Mouse (Mus musculus) R1 (cell line): ENCODE measurements around the gene Rras2.

ENCODE experiments used
- DNase-seq: peaks from one replicate; pipeline ENCODE4 v3.0.0-alpha.2; 2018; ENCODE audit warnings: low read depth, low spot score

Gene Rras2

DNA sequence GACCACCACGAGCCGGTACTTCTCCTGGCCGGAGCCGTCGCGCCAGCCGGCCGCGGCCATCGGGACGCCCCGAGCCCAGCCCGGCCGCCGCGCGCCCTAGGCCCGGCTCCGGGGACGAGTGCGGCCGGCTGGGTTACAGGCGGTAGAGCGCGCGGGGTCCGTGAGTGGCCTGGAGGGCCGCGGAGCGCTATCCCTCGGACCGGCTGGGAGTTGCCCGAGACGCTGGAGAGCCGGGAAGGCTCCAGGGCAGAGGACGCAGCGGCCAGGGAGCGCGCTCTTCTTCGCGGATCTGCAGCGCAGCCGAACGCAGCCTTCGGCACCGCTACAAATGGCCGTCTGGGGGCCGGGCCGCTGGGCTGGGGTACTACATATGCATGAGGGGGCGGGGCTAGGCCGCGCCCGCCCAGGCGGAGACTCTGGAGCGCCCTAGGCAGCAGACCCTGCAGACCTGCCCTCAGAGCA lies at the start of gene Rras2:
Gene Rras2 (minus strand): TSS at position 338 of the 462 bp plus-strand sequence.
- DNase-seq = peak; percentile 91

DNA sequence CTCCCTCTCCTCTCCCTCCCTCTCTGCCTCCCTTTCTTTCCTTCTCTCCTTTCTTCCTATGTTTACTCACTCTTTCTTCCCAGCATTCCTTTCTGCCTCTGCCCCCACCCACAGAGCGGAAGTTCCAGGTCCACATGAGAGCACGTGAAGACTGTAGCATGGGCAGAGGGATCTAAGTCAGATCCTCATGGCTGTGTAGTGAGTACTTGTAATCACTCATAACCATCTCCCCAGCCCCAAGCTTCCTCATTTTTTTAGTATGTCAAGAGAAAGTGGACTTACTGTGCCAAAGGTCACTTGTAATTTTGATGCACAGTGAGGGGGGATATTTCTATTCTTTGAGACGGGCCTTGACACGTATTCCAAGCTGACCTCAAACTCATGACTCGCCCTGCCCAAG lies 45.4 kb upstream of the Rras2 start:
- DNase-seq = no peak

- DNase-seq = no peak
Measured at GRCm38 (mm10) chr7:114161101-114161500, 43.5 kb upstream of the Rras2 start.

GRCm38 (mm10) chr7:114157716-114158278 lies 40.2 kb upstream of the Rras2 start:
- DNase-seq = no peak

DNA sequence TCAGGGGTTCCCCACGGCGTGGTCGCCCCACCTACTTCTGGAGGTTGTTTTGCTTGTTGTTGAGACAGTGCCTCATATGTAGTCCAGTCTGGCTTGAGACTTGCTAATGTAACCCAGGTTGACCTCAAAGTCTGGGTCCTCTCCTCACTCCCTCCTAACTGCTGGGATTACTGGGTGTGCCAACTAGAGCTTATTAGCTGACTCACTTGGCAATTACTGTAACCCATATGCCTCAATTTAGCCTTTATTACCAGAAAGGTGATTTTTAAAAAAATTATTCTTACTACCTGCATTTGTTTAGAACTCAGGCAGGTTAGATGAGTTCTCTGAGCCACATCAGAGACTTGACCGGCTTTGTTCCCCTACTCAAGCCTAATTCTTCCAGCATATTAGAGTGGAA lies 38.8 kb upstream of the Rras2 start:
- no peak for DNase-seq

DNA sequence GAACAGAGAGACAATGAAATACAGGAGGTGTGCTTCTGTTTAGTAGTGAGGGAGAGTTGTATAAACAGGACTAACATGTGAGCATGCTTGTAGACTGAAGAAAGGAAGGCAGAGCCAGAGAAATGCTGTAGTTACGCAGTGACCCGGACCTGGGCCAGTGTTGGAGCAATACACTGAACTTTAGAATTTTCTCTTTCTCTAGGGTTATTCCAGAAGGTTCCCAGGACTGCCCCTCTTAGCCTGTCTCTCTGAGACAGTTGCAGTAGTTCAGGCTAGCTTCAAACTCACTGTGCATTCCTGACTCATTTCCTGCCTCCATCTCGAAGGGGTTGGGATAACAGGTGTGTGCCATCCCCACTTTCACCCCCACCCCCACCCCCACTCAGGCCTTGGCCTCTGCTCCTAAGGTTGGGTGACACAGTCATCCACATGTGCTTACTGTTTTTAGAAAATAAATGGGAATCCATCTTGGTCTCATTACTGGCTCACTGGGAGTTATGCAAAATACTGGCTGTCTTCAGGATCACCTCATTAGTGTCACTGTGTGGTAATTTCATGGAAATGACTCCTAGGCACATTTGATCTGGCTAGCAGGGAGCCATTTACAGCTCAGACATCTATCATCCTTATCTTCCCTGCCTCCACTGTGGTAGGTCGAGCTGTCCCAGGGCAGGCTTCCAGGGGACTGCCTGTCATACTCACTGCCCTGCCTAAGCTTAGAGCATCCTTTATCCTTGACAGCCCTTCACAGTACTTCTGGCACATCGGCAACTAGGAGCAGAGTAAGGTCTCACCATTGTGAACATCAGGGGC lies 37.7 kb upstream of the Rras2 start:
- DNase-seq = no peak

DNA sequence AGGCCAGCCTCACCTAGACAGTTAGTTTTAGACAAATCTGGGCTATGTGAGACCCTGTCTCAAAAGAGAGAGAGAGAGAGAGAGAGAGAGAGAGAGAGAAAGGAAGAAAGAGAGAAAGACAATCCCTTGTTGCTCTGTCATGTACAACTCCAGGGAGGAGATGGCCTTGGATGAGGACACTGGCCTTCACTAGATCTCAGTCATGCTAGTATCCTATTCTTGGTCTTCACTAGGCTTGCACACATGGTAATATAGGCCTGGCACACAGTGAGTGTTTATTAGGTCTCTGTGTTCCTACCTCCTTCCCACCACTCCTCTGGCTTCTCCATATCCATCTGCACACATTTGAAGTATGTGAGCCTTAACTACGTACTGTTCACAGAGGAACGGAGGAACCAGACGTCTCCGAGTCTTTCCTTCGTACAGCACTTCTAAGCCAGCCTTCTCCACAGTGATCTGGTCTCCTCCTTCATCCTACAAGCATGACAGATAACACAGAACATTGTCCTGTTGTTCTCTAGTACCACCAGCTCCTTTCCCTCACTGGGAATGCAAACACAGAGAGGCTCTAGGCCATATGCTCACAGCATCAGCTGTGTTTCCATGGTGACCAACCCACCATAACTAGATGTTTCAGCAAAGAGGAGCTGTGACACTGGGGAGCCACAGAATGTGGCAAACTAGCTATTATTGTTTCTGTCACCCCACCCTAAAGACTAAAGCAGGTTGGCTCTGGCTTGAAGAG lies 33.6 kb upstream of the Rras2 start:
- peak; percentile 28 for DNase-seq

DNA sequence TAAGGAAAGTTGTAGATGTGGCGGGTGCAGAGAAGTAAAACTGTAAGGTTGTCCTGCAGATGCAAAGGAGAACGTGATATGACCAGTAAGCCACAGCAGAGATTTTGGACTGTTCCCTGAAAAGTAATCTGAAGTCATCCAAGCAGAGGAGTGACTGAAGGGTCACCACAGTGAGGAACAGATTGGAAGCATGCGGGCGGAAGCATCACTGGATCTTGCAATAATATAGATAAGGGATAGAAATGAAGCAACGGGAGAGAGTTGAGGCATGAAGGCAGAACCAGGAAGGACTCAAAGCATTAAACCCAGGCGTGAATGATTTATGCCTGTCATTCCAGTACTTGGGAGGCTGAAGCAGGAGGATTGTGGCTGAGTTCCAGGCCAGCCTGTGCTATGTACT lies 32.0 kb upstream of the Rras2 start:
- DNase-seq = no peak

- no peak for DNase-seq
Measured at GRCm38 (mm10) chr7:114149135-114149534, 31.6 kb upstream of the Rras2 start.

DNA sequence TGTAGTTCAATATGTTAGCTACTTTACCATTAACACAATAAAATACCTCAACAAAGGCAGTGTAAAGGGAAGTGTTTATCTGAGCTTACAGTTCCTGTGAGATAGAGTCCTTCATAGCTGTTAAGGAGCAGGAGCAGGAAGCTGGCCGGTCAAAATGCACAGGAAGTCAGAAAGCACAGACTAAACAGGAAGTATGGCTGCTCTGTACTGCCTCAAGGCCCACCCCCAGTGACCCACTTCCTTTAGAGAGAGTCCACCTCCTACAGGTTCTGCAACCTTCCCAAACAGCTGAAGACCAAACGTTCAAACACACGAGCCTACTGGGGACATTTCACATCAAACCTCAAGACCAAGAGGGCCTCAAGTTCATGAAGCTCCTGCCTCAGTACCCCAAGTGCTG lies 28.3 kb upstream of the Rras2 start:
- no peak for DNase-seq

DNA sequence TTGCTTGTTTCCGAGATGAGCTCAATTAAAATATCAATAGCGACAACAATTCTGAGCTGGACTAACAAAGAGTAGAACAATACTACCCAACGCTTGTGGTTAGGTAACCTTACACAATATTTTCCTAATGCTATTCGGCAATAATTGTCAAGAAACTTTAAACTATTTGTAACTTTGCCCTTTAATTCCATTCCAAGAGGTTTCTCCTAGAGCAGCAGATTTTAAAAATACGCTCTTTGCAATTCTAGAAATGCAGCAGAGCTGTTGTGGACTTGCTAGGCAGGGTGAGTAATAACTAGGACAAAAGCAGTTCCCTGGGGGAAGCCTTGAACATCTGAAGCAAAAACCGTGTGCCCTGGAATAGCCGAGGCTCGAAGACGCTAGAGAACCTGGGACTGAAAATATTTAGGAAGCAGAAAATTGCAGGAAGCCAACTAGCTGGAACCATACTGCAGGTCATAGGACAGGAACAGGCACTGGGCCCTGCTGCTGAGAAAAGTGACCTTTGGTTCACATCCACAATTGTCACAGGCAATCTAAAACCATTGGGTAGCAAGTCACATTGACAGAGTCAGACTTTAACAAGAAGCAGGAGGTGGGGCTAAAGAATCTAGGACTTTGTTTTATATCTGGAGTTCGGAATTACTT lies 24.7 kb upstream of the Rras2 start:
- DNase-seq = no peak

GRCm38 (mm10) chr7:114140026-114140425 lies 22.4 kb upstream of the Rras2 start:
- DNase-seq = no peak

DNA sequence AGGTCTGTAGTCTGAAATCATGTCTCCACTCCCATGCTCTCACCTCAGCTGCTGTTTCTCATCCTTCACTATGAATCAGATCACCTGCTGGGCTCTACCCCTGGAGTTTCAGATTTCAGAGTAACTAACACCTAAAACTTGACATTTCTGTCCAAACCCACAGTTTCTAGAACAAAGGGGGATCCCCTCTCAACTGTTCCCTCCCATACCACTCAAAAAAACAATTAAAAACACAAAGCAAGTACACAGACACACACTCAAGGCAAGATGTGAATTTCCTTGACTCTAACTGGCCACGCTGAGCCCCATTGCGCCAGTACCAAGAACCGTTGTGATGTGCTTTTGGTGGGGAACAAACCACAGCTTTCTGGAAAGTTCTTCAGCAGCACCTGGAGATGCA lies 21.8 kb upstream of the Rras2 start:
- no peak for DNase-seq

DNA sequence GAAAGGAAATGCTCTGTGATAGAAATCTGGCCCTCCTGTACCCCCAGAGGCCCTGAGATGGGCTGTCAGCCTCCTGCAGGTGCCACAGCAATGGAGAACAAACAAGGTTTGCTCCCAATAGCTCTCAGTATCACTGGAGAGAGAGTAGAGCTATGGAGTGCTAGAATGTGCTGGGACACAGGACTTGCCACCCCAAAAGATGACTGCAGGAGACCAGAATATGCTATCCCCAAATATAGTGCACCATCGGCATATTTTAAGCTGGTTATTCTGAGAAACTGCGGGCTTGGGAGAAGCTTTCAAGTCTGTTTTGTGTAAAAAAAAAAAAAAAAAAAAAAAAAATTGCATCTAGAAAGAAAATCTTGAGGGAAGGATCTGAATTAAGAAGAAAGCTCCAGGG lies 20.7 kb upstream of the Rras2 start:
- no peak for DNase-seq

DNA sequence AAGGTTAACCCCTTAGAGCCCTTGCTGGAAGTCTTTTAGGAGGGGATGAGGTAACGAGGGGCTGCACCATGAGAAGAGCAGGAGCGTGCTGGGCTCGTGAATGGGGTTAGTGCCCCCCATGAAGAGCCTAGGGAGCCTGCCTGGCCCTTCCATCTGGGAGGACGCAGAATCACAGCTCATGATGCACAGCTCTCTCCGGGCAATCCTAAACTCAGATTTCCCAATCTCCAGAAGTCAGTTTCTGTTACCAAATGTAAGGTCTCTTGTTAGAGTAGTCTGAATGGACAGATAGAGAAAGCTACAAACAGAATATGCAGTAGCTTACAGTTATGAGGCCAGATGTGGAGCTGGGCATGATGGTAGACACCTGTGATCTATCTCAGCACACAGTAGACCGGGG lies 17.6 kb upstream of the Rras2 start:
- DNase-seq = no peak

- DNase-seq = peak; percentile 69
Measured at GRCm38 (mm10) chr7:114133957-114134356, 16.4 kb upstream of the Rras2 start.

DNA sequence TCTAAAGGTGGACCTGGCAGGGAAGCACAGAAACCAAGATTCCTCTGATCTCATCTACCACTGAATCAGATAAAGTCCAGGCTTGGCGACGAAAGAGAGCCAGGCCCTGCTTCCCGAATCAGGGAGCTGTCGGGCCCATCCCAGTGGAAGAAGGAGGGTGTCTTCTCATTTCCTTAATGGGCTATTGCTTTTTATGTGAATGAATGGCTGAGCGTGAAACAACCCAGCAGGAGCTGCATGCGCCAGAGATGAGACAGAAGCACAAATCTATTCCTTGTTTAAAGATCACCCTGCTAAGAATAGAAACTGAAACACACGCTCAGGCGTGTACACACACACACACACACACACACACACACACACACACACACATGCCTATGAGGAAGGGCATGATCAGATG lies 14.7 kb upstream of the Rras2 start:
- no peak for DNase-seq

DNA sequence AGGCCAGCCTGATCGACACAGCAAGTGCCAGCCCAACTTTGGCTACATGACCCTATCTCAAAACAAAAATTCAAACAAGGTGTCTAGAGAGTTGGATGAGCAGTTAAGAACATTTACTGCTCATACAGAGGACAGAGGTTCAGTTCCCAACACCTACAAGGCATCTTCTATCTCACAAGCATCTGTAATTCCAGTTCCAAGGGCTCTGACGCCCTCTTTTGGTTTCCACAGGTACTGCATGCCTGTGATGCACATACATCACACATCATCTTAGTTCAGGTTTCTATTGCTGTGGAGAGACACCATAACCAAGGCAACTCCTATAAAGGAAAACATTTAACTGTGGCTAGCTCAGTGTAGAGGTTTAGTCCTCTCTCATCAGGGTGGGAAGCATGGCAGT lies 11.7 kb upstream of the Rras2 start:
- peak; percentile 69 for DNase-seq

- no peak for DNase-seq
Measured at GRCm38 (mm10) chr7:114118180-114118579, 599 bp upstream of the Rras2 start.

DNA sequence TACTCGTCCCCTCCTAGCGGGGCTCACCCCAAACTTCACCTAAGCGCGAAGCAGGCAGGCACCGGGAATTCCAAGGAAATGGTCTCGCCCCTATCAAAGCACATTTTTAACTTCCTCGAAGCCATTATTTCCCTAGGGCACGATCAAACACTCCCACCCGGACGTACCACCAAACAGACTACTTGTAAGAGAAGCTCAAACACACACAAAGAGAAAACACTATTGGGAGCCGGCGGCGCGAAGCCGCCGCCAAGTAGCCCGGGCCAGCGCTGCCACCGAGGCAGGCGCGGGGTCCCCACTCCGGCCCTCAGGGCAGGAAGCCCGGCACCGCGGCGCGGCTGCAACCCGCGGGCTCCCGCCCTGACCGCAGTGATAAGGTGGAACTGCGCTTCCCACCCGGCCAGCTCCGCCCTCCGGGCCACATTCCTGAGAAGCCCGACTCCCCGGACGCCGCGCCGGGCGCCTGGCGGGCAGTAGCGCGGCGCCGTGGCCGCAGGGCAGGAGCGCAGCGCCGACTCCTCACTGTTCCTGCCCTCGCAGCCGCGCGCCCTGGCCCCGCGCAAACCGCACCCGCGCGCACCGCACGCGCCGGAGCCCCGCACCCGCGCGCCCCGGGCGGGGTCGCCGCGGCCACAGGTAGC lies 750 bp downstream of the Rras2 start:
- DNase-seq = peak; percentile 79

DNA sequence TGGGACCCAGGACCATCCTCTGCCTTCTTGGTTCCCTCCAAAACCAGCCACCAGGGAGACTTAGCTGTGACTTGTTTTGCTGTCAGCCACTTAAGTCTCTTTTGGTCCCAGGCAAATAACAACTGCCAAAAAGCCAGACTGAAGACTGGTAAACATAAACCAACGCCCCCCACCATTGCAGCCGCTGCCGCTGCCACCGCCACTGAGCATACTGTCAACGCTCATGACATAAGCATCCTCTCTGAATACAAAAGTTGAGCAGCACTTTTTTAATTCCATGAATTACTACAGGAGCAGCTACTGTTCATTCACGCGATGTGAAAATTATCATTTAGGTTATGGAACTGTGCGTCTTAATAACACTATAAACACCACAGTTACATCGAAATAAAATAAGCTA lies 1.6 kb downstream of the Rras2 start:
- DNase-seq = no peak

GRCm38 (mm10) chr7:114114976-114115375 lies 2.6 kb downstream of the Rras2 start:
- DNase-seq = no peak
